Mouse (Mus musculus) urinary bladder, postnatal 25 days (tissue): Measurements from ENCODE around the gene Napa.

Source experiments
- DNase-seq: peaks from one replicate; pipeline ENCODE4 v3.0.0; 2022; ENCODE audit warnings: low spot score

Napa gene

GRCm38 (mm10) chr7:16132161-16132581 is 33.9 kb downstream of the Napa start:
- no peak for DNase-seq

- DNase-seq: no peak
These were observed 34.7 kb downstream of the Napa start for GRCm38 (mm10) chr7:16132926-16133325.

- DNase-seq: no peak
These were observed 35.4 kb downstream of the Napa start for GRCm38 (mm10) chr7:16133691-16134090.

GRCm38 (mm10) chr7:16134951-16135392 is 36.7 kb downstream of the Napa start:
- no peak for DNase-seq

GRCm38 (mm10) chr7:16146489-16147410 is 48.5 kb downstream of the Napa start:
- no peak for DNase-seq

- DNase-seq: peak; percentile 70
These were observed 49.4 kb downstream of the Napa start for GRCm38 (mm10) chr7:16147643-16148042.

GRCm38 (mm10) chr7:16149241-16149640 is 51.0 kb downstream of the Napa start:
- no peak for DNase-seq

GRCm38 (mm10) chr7:16150191-16151145 is 52.2 kb downstream of the Napa start:
- DNase-seq: no peak

- peak; percentile 48 for DNase-seq
These were observed 55.3 kb downstream of the Napa start for GRCm38 (mm10) chr7:16153522-16153921.

- no peak for DNase-seq
These were observed 57.0 kb downstream of the Napa start for GRCm38 (mm10) chr7:16155132-16155872.

- no peak for DNase-seq
These were observed 58.0 kb downstream of the Napa start for GRCm38 (mm10) chr7:16156105-16156714.

- DNase-seq: no peak
These were observed 60.5 kb downstream of the Napa start for GRCm38 (mm10) chr7:16158735-16159134.

GRCm38 (mm10) chr7:16160702-16161101 is 62.4 kb downstream of the Napa start:
- no peak for DNase-seq

- no peak for DNase-seq
These were observed 63.0 kb downstream of the Napa start for GRCm38 (mm10) chr7:16161302-16161701.

GRCm38 (mm10) chr7:16162036-16162435 is 63.8 kb downstream of the Napa start:
- DNase-seq: no peak
